Mouse (Mus musculus): ENCODE measurements around the gene Proser3. TPM values are rescaled to one million over a fixed set of nuclear protein-coding genes. Genes with fewer than 3 reads are reported as not detected.

The Proser3 gene
- polyA plus RNA-seq, 1 experiment from 2014 or later: 5.6 TPM

DNA sequence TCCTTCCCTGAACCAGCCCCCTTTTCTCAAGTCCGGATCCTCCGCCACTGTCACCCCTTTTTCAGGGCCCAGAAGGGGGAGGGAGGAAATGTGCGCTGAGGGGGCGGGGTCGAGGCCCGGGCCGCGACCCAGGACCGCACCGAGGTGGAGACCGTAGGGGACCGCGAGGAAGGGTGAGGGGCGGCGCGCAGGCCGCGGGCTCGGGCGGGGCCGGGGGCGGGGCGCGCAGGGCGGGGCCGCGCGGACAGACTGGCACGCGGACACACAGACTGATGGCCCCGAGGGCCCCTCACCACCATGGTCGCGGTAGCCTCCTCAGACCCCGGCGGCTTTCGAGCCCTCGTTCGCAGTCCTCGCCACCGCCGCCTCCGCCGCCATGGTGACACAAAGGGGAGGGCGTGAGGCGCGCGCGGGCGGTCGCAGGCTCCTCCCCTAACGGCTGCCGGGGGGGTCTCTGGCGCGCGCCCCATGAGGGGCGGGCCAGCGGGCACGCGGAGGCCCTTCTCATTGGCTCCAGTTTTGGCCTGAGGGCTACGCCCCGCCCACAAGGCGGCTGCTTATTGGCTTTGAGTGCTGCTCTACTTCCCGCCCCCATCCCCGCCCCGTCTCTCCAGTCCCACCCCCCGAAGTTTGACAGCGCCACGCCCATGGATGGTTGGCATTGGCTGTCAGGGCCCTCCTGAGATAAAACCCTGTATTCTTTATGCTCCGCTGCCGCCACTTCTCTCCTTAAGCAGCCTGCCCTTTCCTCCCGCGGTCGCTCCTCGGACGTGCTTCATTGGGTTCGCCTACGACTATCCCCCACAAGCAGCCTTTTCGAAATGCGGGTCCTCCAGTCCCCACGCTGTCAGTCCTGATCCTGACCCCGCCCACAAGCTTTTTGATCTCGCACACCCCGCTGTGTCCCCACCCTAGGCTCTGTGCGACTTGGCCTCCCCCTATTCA, 17.2 kb downstream of the Proser3 start, which contains the start of gene Arhgap33:
Gene Arhgap33 (minus strand): TSS at position 428 of the 945 bp plus-strand sequence.
- H3K27ac ChIP-seq: peak within 1 kb of the TSS; percentile 17; the same call in 1 of the 2 replicates
- H3K4me3 ChIP-seq (ENCODE audit: inconsistent target): peak within 1 kb of the TSS; percentile 48
- H3K36me3 ChIP-seq (ENCODE audit: inconsistent target): no peaks in the 10 kb centered on the region
- no peaks in the 10 kb centered on the region for H3K79me2 ChIP-seq (ENCODE audit: inconsistent target)
- under 1% methylated on average over 58 of the region's 84 CpGs for WGBS (ENCODE audit: missing documents)

DNA sequence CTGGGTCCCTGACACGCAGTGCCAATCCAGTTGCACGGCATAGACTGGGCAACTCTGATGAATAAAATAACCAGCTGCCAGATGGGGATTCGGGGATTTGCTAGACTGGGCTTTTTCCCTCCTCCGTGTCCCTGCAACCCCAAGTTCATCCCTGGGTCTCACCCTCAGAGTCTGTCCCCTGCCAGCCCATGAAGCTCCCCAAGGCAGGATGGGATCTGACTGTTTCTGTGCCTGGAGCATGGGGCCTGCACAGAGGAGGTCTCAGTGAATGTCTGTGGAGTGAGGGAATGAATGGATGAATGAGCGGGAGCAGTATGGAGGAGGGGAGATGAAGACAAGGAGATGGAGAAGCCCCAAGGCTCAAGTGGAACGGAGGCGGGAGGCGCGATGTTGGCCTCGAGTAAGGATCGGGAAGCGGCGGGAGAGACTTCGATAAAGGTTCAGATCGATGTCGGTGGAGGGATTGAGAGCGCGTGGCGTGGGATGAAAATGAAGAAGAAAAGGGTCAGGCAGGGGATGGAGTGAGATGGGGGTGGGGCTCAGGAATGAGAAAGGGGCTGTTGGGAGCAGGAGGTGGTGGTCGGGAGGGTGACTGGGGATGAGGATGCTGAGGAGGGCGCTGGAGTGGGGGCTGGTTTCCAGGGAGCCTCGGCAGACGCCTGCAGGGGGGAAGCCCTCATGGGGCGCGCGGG, 18.0 kb downstream of the Proser3 start:
- Histone ChIP-seq H3K36me3 (ENCODE audit: inconsistent target) (no peaks in the 10 kb centered on the region), H3K79me2 (ENCODE audit: inconsistent target) (no peaks in the 10 kb centered on the region), H3K27ac (no peak overlapping the region), H3K4me3 (ENCODE audit: inconsistent target) (peak overlapping the region; percentile 14; the same call in 1 of the 2 replicates)
- WGBS (ENCODE audit: missing documents): 41% methylated on average over 25 of the region's 26 CpGs

DNA sequence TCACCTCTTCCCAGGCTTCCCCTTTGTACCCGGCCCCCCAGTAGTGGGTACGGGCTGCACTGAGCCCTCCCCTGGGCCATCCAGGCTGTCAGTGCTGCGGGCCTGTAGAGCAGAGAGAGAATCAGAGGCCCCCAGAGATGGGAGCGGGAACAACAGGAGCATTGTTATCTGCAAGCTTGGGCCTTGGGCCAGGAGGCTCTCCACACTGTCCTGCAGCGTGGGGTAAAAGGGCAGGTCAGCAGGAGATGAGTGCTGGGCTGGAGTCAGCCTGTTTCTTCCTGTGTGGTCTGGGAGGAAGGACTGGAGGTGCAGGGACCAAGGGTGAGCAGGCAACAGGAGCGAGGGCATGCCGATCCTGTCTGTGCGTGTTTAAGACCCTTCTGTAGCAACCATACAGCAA, 19.2 kb downstream of the Proser3 start:
- no peaks in the 10 kb centered on the region for H3K36me3 ChIP-seq (ENCODE audit: inconsistent target)

DNA sequence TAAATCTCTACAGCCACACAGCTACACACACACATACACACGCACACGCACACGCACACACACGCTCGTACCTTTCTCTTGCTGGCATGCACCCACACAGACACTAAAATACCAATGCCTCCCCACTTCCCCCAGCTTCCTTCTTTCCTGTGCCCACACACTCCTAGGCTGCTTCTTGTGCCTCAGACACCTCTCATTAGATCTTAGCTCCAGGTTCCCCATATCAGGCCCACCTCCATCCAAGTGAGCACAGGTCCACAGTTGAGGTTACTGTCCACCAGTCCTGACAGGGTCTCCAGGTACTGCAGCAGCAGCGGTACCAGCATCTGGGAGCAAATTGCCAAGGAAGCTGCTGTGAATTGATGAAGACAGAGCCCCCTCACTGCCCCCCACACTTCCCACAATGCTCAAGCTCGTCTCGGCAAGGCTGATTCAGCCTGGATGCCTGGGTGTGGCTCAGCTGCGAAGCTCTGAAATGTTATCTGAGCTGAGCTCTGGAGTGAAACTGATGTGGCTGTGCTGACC, 20.7 kb downstream of the Proser3 start:
- 96% methylated on average over 9 of the region's 9 CpGs for WGBS (ENCODE audit: missing documents)
- H3K4me3 ChIP-seq (ENCODE audit: inconsistent target): no peak overlapping the region
- H3K36me3 ChIP-seq (ENCODE audit: inconsistent target): no peaks in the 10 kb centered on the region
- H3K27ac ChIP-seq: no peak overlapping the region
- H3K79me2 ChIP-seq (ENCODE audit: inconsistent target): no peaks in the 10 kb centered on the region

More for the DNA sequence above, 19.2 kb downstream of the Proser3 start:
- 90% methylated on average over 8 of the region's 8 CpGs for WGBS (ENCODE audit: missing documents)
- no peaks in the 10 kb centered on the region for H3K79me2 ChIP-seq (ENCODE audit: inconsistent target)
- H3K4me3 ChIP-seq (ENCODE audit: inconsistent target): no peak overlapping the region
- H3K27ac ChIP-seq: no peak overlapping the region

DNA sequence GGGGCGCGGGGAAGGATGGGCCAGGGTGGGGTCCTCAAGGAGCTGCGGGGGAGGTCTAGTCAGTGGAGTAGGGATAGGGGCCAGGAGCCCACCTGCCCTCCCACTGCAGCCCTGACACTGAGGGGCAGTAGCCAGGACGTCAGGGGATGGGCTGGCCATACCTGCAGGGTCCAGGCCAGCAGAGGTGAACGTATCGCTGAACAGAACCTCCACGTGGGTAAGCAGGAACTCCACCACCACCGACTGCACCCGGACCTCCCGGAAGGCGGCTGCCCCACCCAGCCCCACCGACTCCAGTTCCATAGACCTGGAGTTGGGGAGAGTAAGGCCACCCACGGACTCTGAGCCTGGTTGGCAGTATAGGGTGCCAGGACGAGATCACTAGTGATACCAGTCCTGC, 25.1 kb downstream of the Proser3 start:
- Histone ChIP-seq H3K4me3 (ENCODE audit: inconsistent target) (no peak overlapping the region), H3K27ac (no peak overlapping the region), H3K79me2 (ENCODE audit: inconsistent target) (no peaks in the 10 kb centered on the region), H3K36me3 (ENCODE audit: inconsistent target) (no peaks in the 10 kb centered on the region)
- WGBS (ENCODE audit: missing documents): 94% methylated on average over 14 of the region's 14 CpGs

DNA sequence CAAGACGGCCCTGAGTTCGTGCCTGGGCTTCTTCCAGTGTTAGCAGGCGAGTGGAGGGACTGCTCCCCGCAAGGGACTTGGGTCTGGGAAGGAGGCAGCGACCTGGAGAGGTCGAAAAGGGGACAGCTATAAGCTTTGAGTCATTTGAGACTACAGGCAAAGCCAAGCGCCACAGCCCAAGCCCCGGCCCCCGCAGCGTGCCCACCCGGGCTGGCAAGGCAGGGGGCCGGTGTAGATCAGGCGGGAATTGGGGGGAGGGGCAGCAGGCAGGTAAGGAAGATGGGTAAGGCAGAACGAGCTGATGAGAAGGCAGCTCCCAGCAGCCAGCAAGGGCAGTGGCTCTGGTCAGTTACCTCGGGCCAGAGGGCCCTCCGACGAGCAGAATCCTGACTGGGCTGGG, 25.7 kb downstream of the Proser3 start:
- Histone ChIP-seq H3K4me3 (ENCODE audit: inconsistent target) (no peak overlapping the region), H3K27ac (no peak overlapping the region), H3K79me2 (ENCODE audit: inconsistent target) (no peaks in the 10 kb centered on the region), H3K36me3 (ENCODE audit: inconsistent target) (no peaks in the 10 kb centered on the region)
- 91% methylated on average over 17 of the region's 17 CpGs for WGBS (ENCODE audit: missing documents)

DNA sequence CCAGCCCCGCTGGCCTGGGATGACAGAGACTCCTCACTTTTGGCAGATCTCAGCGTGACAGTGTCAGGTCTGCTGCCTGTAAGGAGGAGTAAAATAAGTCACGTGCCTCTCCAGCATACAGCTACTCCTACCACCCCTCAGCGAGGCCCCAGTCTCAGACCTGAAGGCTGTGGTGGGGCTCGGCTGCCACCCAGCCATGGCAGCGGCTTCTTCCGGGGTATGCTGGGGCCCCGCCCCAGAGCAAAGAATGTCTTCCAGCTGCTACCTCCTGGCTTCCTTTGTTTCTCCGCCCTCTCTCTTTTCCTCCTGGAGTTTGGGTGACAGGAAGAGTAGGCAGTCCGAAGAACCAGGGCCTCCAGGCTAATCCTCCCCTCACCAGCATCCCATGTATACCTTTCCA, 26.1 kb downstream of the Proser3 start:
- Histone ChIP-seq H3K79me2 (ENCODE audit: inconsistent target) (no peaks in the 10 kb centered on the region), H3K4me3 (ENCODE audit: inconsistent target) (no peak overlapping the region), H3K36me3 (ENCODE audit: inconsistent target) (no peaks in the 10 kb centered on the region), H3K27ac (no peak overlapping the region)
- WGBS (ENCODE audit: missing documents): 94% methylated on average over 10 of the region's 10 CpGs

DNA sequence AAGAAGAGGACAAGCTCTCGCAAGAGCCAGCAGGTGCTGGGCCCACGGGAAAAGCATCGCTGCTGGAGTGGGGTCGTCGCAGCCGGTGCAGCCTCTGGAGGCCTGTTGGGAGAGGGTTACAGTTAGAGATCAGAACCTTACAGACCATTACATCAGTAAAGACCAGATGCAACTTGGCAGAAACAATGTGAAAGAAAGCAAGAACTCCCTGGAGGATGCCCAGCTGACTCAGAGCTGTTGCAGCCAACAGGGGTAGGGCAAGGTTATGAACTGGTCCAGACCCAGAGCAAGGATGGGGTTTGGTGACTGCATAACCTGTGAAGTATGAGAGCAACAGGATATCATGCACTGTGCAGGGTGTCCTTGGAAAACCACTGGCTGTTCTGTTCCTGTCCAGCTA, 27.6 kb downstream of the Proser3 start:
- Histone ChIP-seq H3K27ac (no peak overlapping the region), H3K79me2 (ENCODE audit: inconsistent target) (no peaks in the 10 kb centered on the region), H3K4me3 (ENCODE audit: inconsistent target) (no peak overlapping the region), H3K36me3 (ENCODE audit: inconsistent target) (no peaks in the 10 kb centered on the region)
- 92% methylated on average over 6 of the region's 6 CpGs for WGBS (ENCODE audit: missing documents)

DNA sequence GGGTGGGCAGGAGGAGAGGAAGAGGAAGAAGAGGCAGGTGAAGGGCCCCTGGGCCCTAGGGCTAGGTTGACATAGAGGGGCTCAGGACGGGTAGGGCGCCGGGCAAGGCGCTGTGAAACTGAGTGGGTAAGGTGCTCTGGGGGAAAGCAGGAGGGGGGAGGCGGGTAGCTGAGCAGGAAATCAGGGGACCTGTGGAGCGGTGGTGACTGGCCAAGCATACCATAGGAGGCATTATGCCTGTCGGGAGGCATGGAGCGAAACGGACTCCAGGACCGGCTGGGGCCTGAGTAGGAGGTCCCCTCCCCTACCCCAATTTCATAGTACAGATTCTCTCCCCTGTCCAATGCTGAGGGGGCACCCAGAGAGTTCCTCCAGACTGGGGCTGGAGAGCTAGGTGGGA, 29.2 kb downstream of the Proser3 start:
- Histone ChIP-seq H3K36me3 (ENCODE audit: inconsistent target) (no peaks in the 10 kb centered on the region), H3K4me3 (ENCODE audit: inconsistent target) (no peak overlapping the region), H3K79me2 (ENCODE audit: inconsistent target) (no peaks in the 10 kb centered on the region), H3K27ac (no peak overlapping the region)
- WGBS (ENCODE audit: missing documents): 96% methylated on average over 10 of the region's 10 CpGs

DNA sequence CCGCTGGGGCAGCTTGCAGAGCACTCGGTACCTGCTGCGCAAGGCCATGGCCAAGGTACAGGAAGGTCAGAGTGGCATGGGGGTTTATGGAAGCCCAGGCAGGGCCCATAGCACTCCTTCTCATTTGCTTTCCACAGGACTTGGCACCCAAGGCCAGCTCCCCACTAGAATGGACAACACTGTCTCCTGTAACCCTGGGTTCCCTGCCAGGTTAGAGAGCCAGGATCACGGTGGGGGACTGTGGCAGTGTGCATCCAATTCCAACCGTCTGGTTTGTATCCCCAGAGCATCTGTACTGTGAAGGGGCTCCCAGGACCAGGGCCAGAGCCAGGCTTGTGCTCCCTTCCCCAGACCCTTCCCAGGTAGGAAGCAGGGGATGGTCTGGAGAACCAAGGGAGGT, 31.2 kb downstream of the Proser3 start:
- Histone ChIP-seq H3K4me3 (ENCODE audit: inconsistent target) (no peak overlapping the region), H3K27ac (no peak overlapping the region), H3K36me3 (ENCODE audit: inconsistent target) (no peaks in the 10 kb centered on the region), H3K79me2 (ENCODE audit: inconsistent target) (no peaks in the 10 kb centered on the region)
- WGBS (ENCODE audit: missing documents): 89% methylated on average over 5 of the region's 5 CpGs

DNA sequence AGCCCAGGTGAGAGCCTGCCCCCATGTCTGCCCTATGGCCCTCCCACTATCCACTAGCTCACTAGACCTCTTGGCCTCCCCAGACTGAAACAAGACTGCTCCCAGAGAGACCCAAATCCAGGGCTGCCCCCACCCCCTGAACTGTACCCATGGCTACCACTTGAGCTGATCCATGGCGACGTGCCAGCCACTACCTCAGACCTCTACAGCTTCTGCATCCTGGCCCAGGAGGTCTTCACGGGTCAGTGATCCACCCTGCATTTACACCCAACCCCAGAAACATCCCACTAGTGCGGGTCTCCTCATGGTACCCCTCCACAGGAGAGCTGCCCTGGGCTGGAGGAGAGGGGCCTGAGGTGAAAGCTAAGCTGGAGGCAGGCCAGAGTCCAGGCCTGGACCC, 31.7 kb downstream of the Proser3 start:
- Histone ChIP-seq H3K4me3 (ENCODE audit: inconsistent target) (no peak overlapping the region), H3K27ac (no peak overlapping the region), H3K79me2 (ENCODE audit: inconsistent target) (no peaks in the 10 kb centered on the region), H3K36me3 (ENCODE audit: inconsistent target) (no peaks in the 10 kb centered on the region)
- 65% methylated on average over 4 of the region's 4 CpGs for WGBS (ENCODE audit: missing documents)

DNA sequence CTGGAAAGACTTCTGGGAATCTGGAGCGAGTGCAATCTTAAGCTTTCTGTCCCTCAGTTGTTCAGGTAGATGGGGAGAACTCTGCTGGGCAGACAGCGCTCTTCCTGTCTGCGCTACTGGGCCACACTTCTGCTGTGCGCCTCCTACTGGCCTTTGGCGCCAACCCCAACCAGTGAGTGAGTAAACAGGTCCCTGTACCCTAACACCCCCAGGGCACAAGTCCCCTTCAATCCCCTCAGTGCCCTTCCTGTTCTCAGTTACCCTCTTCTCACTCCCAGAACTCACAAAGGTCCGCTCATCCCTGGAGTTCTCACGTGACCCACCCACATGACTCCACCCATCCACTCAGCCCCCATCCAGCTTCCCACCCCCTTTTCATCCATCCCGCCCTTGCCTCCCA, 33.8 kb downstream of the Proser3 start:
- H3K36me3 ChIP-seq (ENCODE audit: inconsistent target): no peaks in the 10 kb centered on the region
- no peak overlapping the region for H3K27ac ChIP-seq
- no peak overlapping the region for H3K4me3 ChIP-seq (ENCODE audit: inconsistent target)
- 63% methylated on average over 7 of the region's 8 CpGs for WGBS (ENCODE audit: missing documents)
- no peaks in the 10 kb centered on the region for H3K79me2 ChIP-seq (ENCODE audit: inconsistent target)

DNA sequence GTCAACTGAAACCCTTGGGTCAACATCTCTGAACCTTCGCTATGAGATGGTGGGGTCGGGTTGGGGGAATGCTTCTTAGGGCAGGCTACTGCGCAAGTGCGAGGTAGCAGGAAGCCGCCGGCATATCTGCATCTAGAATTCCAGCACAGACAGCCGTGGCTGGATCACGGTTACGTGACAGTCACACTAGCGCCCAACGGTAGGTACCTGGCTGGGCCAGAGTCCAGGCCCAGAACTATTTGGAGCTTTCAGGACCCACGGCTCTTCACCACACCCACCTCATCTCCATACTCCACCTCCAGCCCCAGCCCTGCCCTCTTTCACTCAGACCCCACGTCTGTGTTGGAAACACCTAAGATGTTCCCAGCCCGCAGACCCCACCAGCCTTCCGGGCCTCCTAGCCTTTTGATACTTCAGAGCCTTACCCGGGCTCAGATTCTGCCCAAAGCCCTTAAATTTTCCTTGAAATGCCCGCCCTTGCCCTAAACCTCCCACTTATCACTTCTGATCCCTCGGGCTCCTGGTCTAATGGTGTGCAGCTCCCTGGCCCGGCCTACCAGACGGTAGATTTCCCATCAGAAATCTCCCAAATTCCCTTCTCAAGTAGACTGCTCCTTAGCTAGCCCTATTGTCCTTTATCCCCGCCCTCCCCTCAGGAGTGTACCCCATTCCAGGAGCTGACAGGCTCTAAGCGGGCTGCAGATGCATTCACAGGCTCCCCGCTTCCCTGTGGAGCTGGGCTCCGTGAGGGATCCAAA, 36.9 kb downstream of the Proser3 start:
- no peaks in the 10 kb centered on the region for H3K36me3 ChIP-seq (ENCODE audit: inconsistent target)
- H3K27ac ChIP-seq: no peak overlapping the region
- H3K79me2 ChIP-seq (ENCODE audit: inconsistent target): no peaks in the 10 kb centered on the region
- 79% methylated on average over 24 of the region's 24 CpGs for WGBS (ENCODE audit: missing documents)
- no peak overlapping the region for H3K4me3 ChIP-seq (ENCODE audit: inconsistent target)

DNA sequence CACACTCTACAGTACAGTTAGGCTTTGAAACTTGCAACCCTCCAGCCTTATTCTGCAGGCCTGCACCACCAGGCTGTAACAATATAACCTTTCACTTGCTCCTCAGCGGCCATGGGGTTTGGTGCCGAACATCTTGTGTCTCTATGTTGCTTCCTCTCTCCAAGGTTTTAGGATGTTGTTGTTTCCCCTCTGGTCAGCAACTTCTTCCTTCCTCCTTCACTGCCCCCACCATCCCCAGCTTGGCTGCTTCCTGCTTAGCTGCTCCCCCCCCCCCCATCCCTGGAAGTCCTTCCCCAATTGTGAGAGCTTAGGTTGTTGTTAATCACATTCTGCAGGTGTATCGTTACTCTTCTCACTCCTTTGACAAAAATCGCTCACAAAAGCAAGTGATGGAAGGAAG, 44.0 kb downstream of the Proser3 start:
- H3K79me2 ChIP-seq (ENCODE audit: inconsistent target): no peaks in the 10 kb centered on the region
- no peak overlapping the region for H3K27ac ChIP-seq
- no peaks in the 10 kb centered on the region for H3K36me3 ChIP-seq (ENCODE audit: inconsistent target)
- H3K4me3 ChIP-seq (ENCODE audit: inconsistent target): no peak overlapping the region
- 35% methylated on average over 3 of the region's 4 CpGs for WGBS (ENCODE audit: missing documents)

All from macrophage (primary cell).